43 mouse cellular contexts compared by ENCODE assay signal in genomic region chr15:102567849-102568248, GRCm38 (mm10). TPM values are rescaled to one million over a fixed set of nuclear protein-coding genes. Genes with fewer than 3 reads are reported as not detected.
"Had no signal": no experiment of that assay in that cellular context is flagged by ENCODE, and none has a peak within 500 bp of the region (broad histone marks: within the 10 kb centered on the region; RNA-seq: fewer than 3 reads in every experiment).

No protein-coding gene starts in this region.

- H3K27me3 ChIP-seq: limb, embryonic 12.5 days; limb, embryonic 13.5 days; limb, embryonic 15.5 days; liver, embryonic 12.5 days; liver, embryonic 13.5 days; liver, embryonic 15.5 days; lung, embryonic 15.5 days; megakaryocyte, embryonic 14.5 days; midbrain, embryonic 12.5 days; midbrain, embryonic 13.5 days; midbrain, embryonic 15.5 days; neural tube, embryonic 12.5 days had no signal

- H3K9me3 ChIP-seq: limb, embryonic 10.5 days; limb, embryonic 12.5 days; limb, embryonic 13.5 days; limb, embryonic 15.5 days; liver, embryonic 12.5 days; liver, embryonic 13.5 days; liver, embryonic 15.5 days; lung, embryonic 15.5 days; megakaryocyte, embryonic 14.5 days; midbrain, embryonic 10.5 days; midbrain, embryonic 12.5 days; midbrain, embryonic 13.5 days; midbrain, embryonic 15.5 days; neural tube, embryonic 12.5 days had no signal

- H3K4me3 ChIP-seq: limb, embryonic 10.5 days; limb, embryonic 12.5 days; limb, embryonic 13.5 days; limb, embryonic 15.5 days; liver, embryonic 12.5 days; liver, embryonic 13.5 days; liver, embryonic 15.5 days; lung, embryonic 15.5 days; megakaryocyte, embryonic 14.5 days; midbrain, embryonic 10.5 days; midbrain, embryonic 12.5 days; midbrain, embryonic 13.5 days; midbrain, embryonic 15.5 days; myocyte; neural tube, embryonic 12.5 days had no signal

- H3K9ac ChIP-seq: limb, embryonic 12.5 days; limb, embryonic 13.5 days; limb, embryonic 15.5 days; liver, embryonic 12.5 days; liver, embryonic 13.5 days; liver, embryonic 14.5 days; liver, embryonic 15.5 days; liver, postnatal 0 days; lung, embryonic 14.5 days; lung, embryonic 15.5 days; midbrain, embryonic 12.5 days; midbrain, embryonic 13.5 days; midbrain, embryonic 15.5 days; neural tube, embryonic 12.5 days had no signal

- H3K36me3 ChIP-seq: midbrain, embryonic 12.5 days; midbrain, embryonic 13.5 days; midbrain, embryonic 15.5 days had no signal

- H3K4me1 ChIP-seq: limb, embryonic 10.5 days; limb, embryonic 12.5 days; limb, embryonic 15.5 days; liver, embryonic 12.5 days; liver, embryonic 13.5 days; liver, embryonic 15.5 days; lung, embryonic 15.5 days; midbrain, embryonic 10.5 days; midbrain, embryonic 12.5 days; midbrain, embryonic 13.5 days; midbrain, embryonic 15.5 days; neural tube, embryonic 12.5 days had no signal

- DNase-seq: left cerebral cortex, postnatal 4 days; liver; liver, embryonic 13.5 days; liver, postnatal 0 days; lung, adult 18-20 months; lung, adult 2 months; lung, embryonic 14.5 days; lung, postnatal 10 days; lung, postnatal 14 days; lung, postnatal 36 days; lung, postnatal 4 days; midbrain, embryonic 14.5 days had no signal

- H3K27ac ChIP-seq: limb, embryonic 10.5 days; limb, embryonic 12.5 days; limb, embryonic 13.5 days; limb, embryonic 15.5 days; liver, embryonic 12.5 days; liver, embryonic 13.5 days; liver, embryonic 14.5 days; liver, embryonic 15.5 days; lung, embryonic 15.5 days; macrophage; midbrain, embryonic 10.5 days; midbrain, embryonic 12.5 days; midbrain, embryonic 13.5 days; midbrain, embryonic 15.5 days; neural tube, embryonic 12.5 days had no signal

RNA-seq across cellular contexts. Expression of gene Npff, which starts 43.1 kb away (rescaled TPM):
- total RNA-seq: monocyte, adult 5-6 weeks had no signal

RNA-seq across cellular contexts. Expression of gene Gm28047, which starts 57.0 kb away (rescaled TPM):
- total RNA-seq: left cerebral cortex, postnatal 36 days; liver, adult 2 months; megakaryocyte progenitor cell, adult 5-6 weeks; megakaryocyte, adult 5-6 weeks; megakaryocyte-erythroid progenitor cell, adult 5-6 weeks; midbrain, postnatal 0 days; monocyte, adult 5-6 weeks had no signal
- polyA plus RNA-seq: limb, embryonic 11.5 days; limb, embryonic 12.5 days; limb, embryonic 13.5 days; limb, embryonic 14.5 days; limb, embryonic 15.5 days; liver, adult 2 months; liver, embryonic 11.5 days; liver, embryonic 12.5 days; liver, embryonic 13.5 days; liver, embryonic 14.5 days; liver, embryonic 15.5 days; liver, embryonic 16.5 days; liver, postnatal 0 days; lung, embryonic 14.5 days; lung, embryonic 15.5 days; lung, embryonic 16.5 days; lung, postnatal 0 days; midbrain, embryonic 10.5 days; midbrain, embryonic 12.5 days; midbrain, embryonic 13.5 days; midbrain, embryonic 14.5 days; midbrain, embryonic 15.5 days; midbrain, embryonic 16.5 days; midbrain, postnatal 0 days; myocyte; neural tube, embryonic 11.5 days; neural tube, embryonic 12.5 days had no signal
